Mouse (Mus musculus) brain, adult 2 months (tissue): ENCODE measurements around the gene Emd.

Experiments used
- DNase-seq: peaks from one replicate; pipeline ENCODE4 v3.0.0; 2011; ENCODE audit warnings: low read depth, low spot score

The Emd gene

DNA sequence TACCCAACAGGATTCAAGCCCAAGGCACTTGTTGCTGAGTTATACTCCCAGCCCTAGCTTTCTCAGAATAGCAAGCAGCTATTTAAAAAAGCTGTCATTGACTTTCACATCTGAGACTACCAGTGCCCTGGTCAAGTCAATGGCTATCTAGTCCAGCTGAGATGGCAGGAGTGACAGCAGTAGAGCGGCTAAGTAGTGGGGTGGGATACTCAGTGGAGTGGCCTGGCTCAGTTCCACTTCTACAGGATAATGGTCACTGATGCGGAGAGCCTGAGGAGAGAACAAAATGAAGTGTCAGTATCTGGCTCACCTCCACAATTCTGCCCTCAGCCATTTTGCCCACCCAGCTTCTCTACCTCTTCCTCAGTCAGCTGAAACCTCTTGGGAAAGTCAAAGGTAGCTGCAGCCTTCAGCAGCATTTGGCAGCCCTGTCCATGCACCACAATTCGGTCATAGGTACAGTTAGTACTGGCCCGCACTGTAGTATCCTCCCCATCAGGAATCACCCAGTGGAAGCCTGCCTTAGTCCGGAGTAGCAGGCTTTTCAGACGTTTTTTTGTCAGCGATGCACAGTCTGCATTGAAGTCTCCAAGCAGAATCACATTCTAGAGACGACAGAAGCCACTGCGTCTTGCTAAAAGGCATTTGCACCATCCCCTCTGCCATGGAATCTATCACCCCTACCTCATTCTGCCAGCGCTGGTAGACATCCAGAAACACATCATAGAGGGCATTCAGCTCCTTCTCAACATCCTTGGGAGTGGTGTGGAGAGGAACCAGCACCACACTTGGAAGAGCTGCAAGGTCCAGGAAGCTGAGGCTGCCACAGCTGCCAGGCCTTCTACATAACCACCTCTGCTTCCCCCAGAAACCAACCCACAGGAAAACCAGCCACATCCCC lies 19.2 kb downstream of the Emd start:
- DNase-seq, result no peak

DNA sequence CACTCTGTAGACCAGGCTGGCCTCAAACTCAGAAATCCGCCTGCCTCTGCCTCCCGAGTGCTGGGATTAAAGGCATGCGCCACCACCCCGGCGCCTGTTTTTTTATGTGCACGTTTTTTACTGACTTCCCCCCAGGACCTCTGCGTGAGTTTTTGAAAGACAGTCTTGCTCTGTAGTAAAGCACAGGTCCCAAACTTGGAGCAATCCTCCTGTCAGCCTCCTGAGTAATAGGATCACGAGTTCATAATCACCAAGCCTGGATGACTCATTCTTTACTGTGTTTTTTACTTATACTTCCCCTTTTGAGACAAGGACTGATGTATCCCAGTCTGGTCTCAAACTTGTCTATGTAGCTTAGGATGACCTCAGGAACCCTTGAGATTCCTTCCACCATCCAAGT lies 23.4 kb downstream of the Emd start:
- DNase-seq, result no peak

DNA sequence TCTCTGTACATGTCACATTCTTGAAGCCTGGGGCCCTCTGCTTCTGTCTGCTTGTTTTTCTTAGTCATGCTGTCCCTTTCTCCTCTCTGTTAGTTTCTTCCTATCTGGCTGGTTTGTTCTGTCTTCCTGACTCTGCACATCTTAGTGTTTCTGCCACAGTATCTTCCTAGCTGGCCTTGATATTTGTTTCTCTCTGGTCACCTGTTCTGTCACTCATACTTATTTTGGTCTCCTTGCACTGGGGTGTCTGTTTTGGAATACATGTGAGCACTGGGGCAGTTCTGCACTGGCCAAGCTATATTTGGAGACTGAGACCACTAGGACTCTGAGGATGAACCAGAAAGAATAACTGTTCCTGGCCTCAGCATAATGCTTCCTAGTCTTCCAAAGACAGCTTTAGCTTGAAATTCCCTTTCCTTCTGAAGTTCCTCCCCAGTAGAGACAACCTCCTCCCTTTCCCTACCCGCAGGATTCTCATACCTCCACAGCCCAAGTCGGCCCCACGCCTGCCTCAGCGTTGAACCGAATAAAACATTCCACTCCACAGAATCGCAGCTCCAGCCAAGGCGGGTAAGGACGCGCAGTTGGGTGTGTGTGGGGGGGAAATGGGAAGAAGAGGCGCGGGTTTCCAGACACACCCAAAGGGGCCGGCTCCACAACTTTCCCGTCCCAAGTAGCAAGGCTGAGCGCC lies 26.7 kb downstream of the Emd start:
- no peak for DNase-seq

DNA sequence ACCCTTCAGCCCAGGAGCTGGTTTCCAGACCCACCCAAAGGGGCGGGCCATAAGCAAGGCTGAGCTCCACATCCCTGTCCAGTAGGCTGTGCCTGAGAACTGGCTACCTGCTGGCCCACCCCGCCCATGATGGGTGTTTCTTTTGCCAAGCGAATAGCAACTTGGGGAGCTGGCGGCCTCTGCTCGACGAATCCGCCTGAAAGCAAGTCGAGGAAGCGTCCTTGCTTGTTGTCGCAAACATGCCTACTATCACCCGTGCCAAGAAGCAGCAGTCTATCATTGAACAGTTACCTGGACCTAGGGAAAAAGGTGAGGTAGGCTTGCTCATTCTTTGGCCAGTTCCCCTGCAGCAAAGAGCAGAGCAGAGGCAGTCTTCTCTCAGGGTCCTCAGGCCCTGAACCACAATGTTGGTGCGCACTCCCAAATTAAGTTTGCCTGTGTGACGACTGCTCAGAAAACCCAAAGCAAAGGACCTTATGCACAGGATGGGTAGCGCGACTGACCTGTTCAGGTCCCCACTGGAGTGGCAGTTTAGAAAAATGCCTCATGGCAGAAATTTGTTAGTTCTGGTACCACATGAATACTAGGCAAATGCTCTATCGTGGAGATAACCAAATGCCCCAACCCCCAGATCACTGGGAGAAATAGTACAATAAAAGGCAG lies 27.4 kb downstream of the Emd start, which contains the start of the genes Taz and Dnase1l1:
Gene Taz, plus strand, starts transcription at position 181 of the 663 bp plus-strand sequence.
Gene Dnase1l1, minus strand, starts transcription at position 606 of the 663 bp plus-strand sequence.
- DNase-seq, result peak; percentile 88

DNA sequence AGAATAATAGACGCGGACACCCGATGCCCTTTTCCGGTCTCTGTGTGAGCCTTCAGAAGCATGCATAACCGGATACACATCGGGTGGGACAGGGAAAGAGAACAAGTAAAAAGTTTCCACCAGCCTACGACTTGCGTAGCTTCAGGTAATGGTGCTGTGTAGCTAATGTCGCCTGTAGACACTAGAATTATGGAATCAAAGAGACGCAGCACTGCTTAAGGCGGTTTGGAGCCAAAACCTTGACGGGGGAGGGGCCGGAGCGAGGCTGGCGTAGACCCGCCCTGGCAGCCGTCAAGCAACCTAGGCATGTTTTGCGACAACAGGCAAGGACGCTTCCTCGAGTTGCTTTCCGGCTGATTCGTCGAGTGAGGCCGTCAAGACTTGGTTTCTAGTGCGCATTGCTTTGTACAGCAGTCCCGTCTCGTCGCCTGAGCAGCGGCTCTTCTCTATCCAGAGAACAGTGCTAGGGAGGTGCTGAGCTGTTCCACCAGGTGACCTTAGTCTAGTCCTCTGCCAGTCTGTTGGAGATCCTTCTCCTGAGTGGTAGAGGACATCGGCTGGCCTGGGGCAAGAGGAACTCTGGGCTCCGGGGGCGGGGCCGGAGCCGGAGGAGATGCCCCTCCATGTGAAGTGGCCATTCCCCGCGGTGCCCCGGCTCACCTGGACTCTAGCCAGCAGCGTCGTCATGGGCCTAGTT lies 28.1 kb downstream of the Emd start:
- DNase-seq, result peak; percentile 96

DNA sequence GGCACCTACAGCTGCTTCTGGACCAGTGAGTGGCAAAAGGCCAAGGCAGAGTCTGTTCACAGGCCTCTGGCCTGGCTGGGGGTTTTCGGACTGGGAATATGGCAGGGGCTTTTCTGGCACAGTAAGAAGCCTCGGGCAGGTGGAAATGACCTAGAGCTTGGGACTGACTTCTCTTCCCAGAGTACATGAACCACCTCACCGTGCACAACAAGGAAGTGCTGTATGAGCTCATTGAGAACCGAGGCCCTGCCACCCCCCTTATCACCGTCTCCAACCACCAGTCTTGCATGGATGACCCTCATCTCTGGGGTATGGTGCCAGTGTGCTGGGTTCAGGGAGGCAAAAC lies 28.6 kb downstream of the Emd start:
- DNase-seq, result no peak

- DNase-seq, result no peak
Observed at GRCm38 (mm10) chrX:74293431-74293830, 38.9 kb downstream of the Emd start.

GRCm38 (mm10) chrX:74296538-74297448 lies 42.3 kb downstream of the Emd start, which contains the start of gene Atp6ap1:
Gene Atp6ap1 (plus strand): TSS chrX:74297097.
- peak; percentile 98 for DNase-seq

DNA sequence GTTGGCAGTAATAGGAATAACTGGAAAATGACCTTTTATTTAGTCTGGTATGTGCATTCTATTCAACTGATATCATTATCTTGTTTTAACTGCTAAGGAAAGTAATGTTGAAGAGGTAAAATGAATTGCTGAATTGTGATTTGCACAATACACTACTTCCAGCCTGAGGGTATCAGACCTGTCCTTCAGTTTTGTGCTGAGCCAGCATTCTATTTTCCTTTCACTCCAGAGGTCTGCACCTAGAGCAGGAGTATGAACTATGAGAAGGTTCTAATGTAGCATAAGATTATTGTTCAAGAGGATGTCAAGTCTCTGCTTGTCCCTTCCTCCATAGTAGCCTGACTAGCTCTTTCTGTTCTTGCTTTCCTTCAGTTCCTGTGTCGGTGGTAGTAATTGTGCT lies 43.9 kb downstream of the Emd start:
- DNase-seq, result no peak

GRCm38 (mm10) chrX:74299721-74300120 lies 45.2 kb downstream of the Emd start:
- no peak for DNase-seq

DNA sequence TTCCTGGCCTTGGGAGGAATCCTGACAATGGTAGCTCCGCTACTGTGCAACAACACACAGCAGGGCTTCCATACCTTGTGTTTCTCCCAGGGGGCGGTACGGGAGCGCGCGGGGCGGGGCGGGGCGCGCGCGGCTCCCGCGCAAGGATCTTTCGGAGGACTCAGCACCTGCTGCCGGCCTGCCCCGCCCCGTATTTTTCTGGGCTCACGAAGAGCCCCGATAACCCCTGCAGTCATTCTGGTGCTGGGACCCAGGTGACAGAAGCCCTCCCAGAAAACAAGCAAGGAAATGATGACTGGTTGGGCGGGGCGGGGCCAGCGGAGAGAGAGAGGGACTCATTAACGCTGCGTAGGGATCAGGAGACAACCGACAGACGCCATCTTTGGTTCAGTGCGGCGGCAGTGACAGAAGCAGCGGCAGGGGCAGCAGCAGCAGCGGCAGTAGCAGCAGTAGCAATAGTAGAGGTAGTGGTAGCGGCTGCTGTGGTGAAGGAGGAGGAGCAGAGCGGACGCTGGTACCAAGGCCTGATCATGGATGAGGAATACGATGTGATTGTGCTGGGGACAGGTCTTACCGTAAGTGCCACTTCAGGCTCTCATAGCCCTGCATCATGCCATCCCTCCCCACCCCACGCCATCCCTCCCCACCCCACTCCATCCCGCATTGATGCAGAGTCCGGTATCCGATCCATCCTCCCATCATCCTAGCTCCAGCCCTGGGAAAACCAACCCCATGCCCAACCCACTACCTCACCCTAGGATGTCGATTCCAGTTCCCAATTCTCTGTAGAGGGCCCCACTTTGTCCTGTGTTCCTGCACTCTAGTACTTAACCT lies 50.6 kb downstream of the Emd start, which contains the start of gene Gdi1:
Gene Gdi1, plus strand, starts transcription at position 132 of the 834 bp plus-strand sequence.
- DNase-seq, result peak; percentile 85
